Mouse (Mus musculus) kidney, adult 2 months (tissue): Measurements from ENCODE around the gene Hba-a1.

ENCODE experiments used
- CTCF ChIP-seq: fragments of 200-500 bp; conservative IDR thresholded peaks from 2 replicates; pipeline ENCODE4 v1.5.1; 2011; ENCODE audit warnings: low read depth, mild to moderate bottlenecking, control low read depth, low read length, moderate library complexity, mixed read lengths; ENCODE audit not compliant: insufficient read depth, insufficient read length
- POLR2A ChIP-seq: fragments of 200-500 bp; IDR thresholded peaks from one replicate; pipeline ENCODE4 v1.6.1; 2011; ENCODE audit warnings: low read depth, low read length, control low read depth

GRCm38 (mm10) chr11:32234816-32235485, 48.4 kb upstream of the Hba-a1 start:
- no peak for TF ChIP-seq POLR2A
- no peak for TF ChIP-seq CTCF
